Mouse (Mus musculus): ENCODE data around the gene Sulf2.

- TF ChIP-seq POLR2A (IDR thresholded peaks at IDR 0.05; ENCODE audit: low read depth, low read length) (no peak), CTCF (conservative IDR thresholded peaks at IDR 0.05; ENCODE audit: insufficient read depth, insufficient read length, low read depth, low read length) (peak; percentile 87)
Observed at GRCm38 (mm10) chr2:166082193-166082592, 73.3 kb downstream of the Sulf2 start.
